In the genomic region with DNA sequence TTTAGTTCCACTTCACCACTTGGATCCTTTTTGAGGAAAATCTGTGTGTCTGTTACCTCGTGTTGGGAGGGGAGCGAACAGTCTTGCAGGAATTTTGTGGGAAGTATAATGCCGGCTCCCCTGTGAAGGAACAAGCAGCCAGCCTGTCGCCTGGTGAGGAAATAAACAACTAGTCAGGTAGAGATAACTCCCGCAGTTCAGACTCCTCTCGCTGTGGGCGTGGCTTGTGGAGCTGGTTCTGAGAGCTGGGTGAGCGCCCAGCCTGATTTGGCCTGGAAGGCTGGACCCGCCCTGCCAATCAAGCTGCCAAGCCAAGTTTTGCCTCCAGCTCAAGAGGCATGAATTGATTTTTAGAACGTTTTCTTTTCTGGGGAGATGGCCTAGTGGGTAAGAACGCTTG, we compare ENCODE assay signal across 8 mouse cellular contexts. TPM values are rescaled to one million over a fixed set of nuclear protein-coding genes. Genes with fewer than 3 reads are reported as not detected.
DNase-seq lines count a peak whose midpoint lies in the region; ATAC-seq lines count a peak whose summit lies in the region.

No protein-coding gene starts in this region.

- no peaks in the 10 kb centered on the region for H3K9me3 ChIP-seq in erythroblast, embryonic 14.5 days (ENCODE audit: control insufficient read depth, low read length)
- no peaks in the 10 kb centered on the region for H3K9me3 ChIP-seq in embryonic facial prominence, embryonic 14.5 days (ENCODE audit: control insufficient read depth, low read length)
- no peaks in the 10 kb centered on the region for H3K9me3 ChIP-seq in heart, embryonic 10.5 days
- no peaks in the 10 kb centered on the region for H3K9me3 ChIP-seq in limb, embryonic 13.5 days
- no peaks in the 10 kb centered on the region for H3K9me3 ChIP-seq in midbrain, embryonic 12.5 days
- no peaks in the 10 kb centered on the region for H3K9me3 ChIP-seq in stomach, embryonic 15.5 days

- DNase-seq in embryonic facial prominence, embryonic 14.5 days (ENCODE audit: low spot score) = peak; percentile 88
- DNase-seq in heart, embryonic 10.5 days (ENCODE audit: low spot score) = no peak
- peak; percentile 89 for DNase-seq in kidney, adult 9 months

- H3K4me3 ChIP-seq in erythroblast, embryonic 14.5 days (replicated peaks) = peak overlapping the region; percentile 4
- H3K4me3 ChIP-seq in embryonic facial prominence, embryonic 14.5 days (ENCODE audit: low read depth, low read length) = peak overlapping the region; percentile 55
- peak overlapping the region; percentile 60 for H3K4me3 ChIP-seq in heart, embryonic 10.5 days
- H3K4me3 ChIP-seq in limb, embryonic 13.5 days = peak overlapping the region; percentile 61
- H3K4me3 ChIP-seq in midbrain, embryonic 12.5 days = peak overlapping the region; percentile 64
- H3K4me3 ChIP-seq in stomach, embryonic 15.5 days (replicated peaks) = peak overlapping the region; percentile 45

- peak overlapping the region; percentile 99 for H3K4me2 ChIP-seq in embryonic facial prominence, embryonic 14.5 days (ENCODE audit: low read depth, low read length)
- H3K4me2 ChIP-seq in limb, embryonic 13.5 days (replicated peaks) = peak overlapping the region; percentile 97
- peak overlapping the region; percentile 100 for H3K4me2 ChIP-seq in midbrain, embryonic 12.5 days (replicated peaks)
- H3K4me2 ChIP-seq in stomach, embryonic 15.5 days = peak overlapping the region; percentile 95

- no peaks in the 10 kb centered on the region for H3K4me1 ChIP-seq in erythroblast, embryonic 14.5 days (ENCODE audit: control insufficient read depth)
- no peaks in the 10 kb centered on the region for H3K4me1 ChIP-seq in embryonic facial prominence, embryonic 14.5 days (ENCODE audit: control insufficient read depth, insufficient read depth, low read length)
- peaks cover 13% of the 10 kb centered on the region for H3K4me1 ChIP-seq in heart, embryonic 10.5 days
- peaks cover 31% of the 10 kb centered on the region for H3K4me1 ChIP-seq in limb, embryonic 13.5 days
- peaks cover 17% of the 10 kb centered on the region for H3K4me1 ChIP-seq in midbrain, embryonic 12.5 days
- 0 out of 2 replicates have a peak, but pooled peaks cover 3% of the 10 kb centered on the region for H3K4me1 ChIP-seq in stomach, embryonic 15.5 days

- peaks cover 27% of the 10 kb centered on the region for H3K27me3 ChIP-seq in erythroblast, embryonic 14.5 days (ENCODE audit: control insufficient read depth)
- peaks cover 32% of the 10 kb centered on the region for H3K27me3 ChIP-seq in embryonic facial prominence, embryonic 14.5 days (replicated peaks; ENCODE audit: control insufficient read depth, insufficient read depth, low read length)
- H3K27me3 ChIP-seq in heart, embryonic 10.5 days (ENCODE audit: insufficient read depth, poor library complexity, severe bottlenecking) = peaks cover 28% of the 10 kb centered on the region
- peaks cover 50% of the 10 kb centered on the region for H3K27me3 ChIP-seq in limb, embryonic 13.5 days
- H3K27me3 ChIP-seq in midbrain, embryonic 12.5 days = peaks cover 34% of the 10 kb centered on the region
- peaks cover 16% of the 10 kb centered on the region for H3K27me3 ChIP-seq in stomach, embryonic 15.5 days (replicated peaks)

- H3K9ac ChIP-seq in embryonic facial prominence, embryonic 14.5 days (ENCODE audit: low read depth, low read length) = peak overlapping the region; percentile 58
- peak overlapping the region; percentile 72 for H3K9ac ChIP-seq in limb, embryonic 13.5 days
- H3K9ac ChIP-seq in midbrain, embryonic 12.5 days (replicated peaks) = peak overlapping the region; percentile 69; the same call in 1 of the 2 replicates
- no peak overlapping the region for H3K9ac ChIP-seq in stomach, embryonic 15.5 days

- 2% methylated on average over 11 of the region's 11 CpGs for WGBS in embryonic facial prominence, embryonic 14.5 days
- WGBS in heart, embryonic 10.5 days = 1% methylated on average over 11 of the region's 11 CpGs
- WGBS in limb, embryonic 13.5 days = under 1% methylated on average over 11 of the region's 11 CpGs
- under 1% methylated on average over 11 of the region's 11 CpGs for WGBS in midbrain, embryonic 12.5 days
- WGBS in stomach, embryonic 15.5 days = under 1% methylated on average over 11 of the region's 11 CpGs

- no peak overlapping the region; the same call in 1 of the 2 replicates for H3K27ac ChIP-seq in embryonic facial prominence, embryonic 14.5 days (replicated peaks; ENCODE audit: low read depth, low read length)
- peak overlapping the region; percentile 8; the same call in 1 of the 2 replicates for H3K27ac ChIP-seq in heart, embryonic 10.5 days
- no peak overlapping the region for H3K27ac ChIP-seq in limb, embryonic 13.5 days
- no peak overlapping the region for H3K27ac ChIP-seq in midbrain, embryonic 12.5 days (replicated peaks)
- H3K27ac ChIP-seq in stomach, embryonic 15.5 days = no peak overlapping the region

- no peak for ATAC-seq in erythroblast, adult 5-6 weeks (replicated peaks; ENCODE audit: low FRiP score, poor library complexity, severe bottlenecking)
- peak; percentile 77 for ATAC-seq in embryonic facial prominence, embryonic 14.5 days (ENCODE audit: low read depth)
- peak; percentile 60 for ATAC-seq in limb, embryonic 13.5 days (ENCODE audit: low FRiP score, low read depth)
- ATAC-seq in midbrain, embryonic 12.5 days (ENCODE audit: low FRiP score, low read depth) = peak; percentile 50; the same call in 1 of the 2 replicates
- ATAC-seq in stomach, embryonic 15.5 days (ENCODE audit: insufficient read depth, low FRiP score, low read depth) = peak; percentile 85

- H3K36me3 ChIP-seq in erythroblast, embryonic 14.5 days (ENCODE audit: control insufficient read depth) = no peaks in the 10 kb centered on the region
- H3K36me3 ChIP-seq in embryonic facial prominence, embryonic 14.5 days (ENCODE audit: control insufficient read depth, insufficient read depth, low read length) = no peaks in the 10 kb centered on the region
- no peaks in the 10 kb centered on the region for H3K36me3 ChIP-seq in heart, embryonic 10.5 days
- H3K36me3 ChIP-seq in limb, embryonic 13.5 days = no peaks in the 10 kb centered on the region
- H3K36me3 ChIP-seq in midbrain, embryonic 12.5 days = no peaks in the 10 kb centered on the region
- no peaks in the 10 kb centered on the region for H3K36me3 ChIP-seq in stomach, embryonic 15.5 days

RNA-seq across cellular contexts. Expression of gene Tnfaip8l3, which starts 0.6 kb away (rescaled TPM):
- not detected in 2 replicates for polyA plus RNA-seq in erythroblast, embryonic 14.5 days (2012)
- not detected in 2 replicates for total RNA-seq in erythroblast, adult 5-6 weeks (2015; ENCODE audit: low replicate concordance)
- not detected in 2 replicates for total RNA-seq in erythroblast, adult 5-6 weeks (2017; ENCODE audit: low replicate concordance)
- polyA plus RNA-seq in embryonic facial prominence, embryonic 14.5 days (2014; fragmentation: Nextera tagmentation; extraction: Ambion mirVana) = 0.93 and 1.1 TPM in 2 replicates
- 0.03 and 0.05 TPM in 2 replicates for polyA plus RNA-seq in heart, embryonic 10.5 days (2016; fragmentation: Nextera tagmentation; extraction: Ambion mirVana)
- polyA plus RNA-seq in limb, embryonic 13.5 days (2015; fragmentation: Nextera tagmentation; extraction: Ambion mirVana) = 0.66 and 0.93 TPM in 2 replicates
- polyA plus RNA-seq in midbrain, embryonic 12.5 days (2016; fragmentation: Nextera tagmentation; extraction: Ambion mirVana) = 0.08 and 0.15 TPM in 2 replicates
- polyA plus RNA-seq in stomach, embryonic 15.5 days (2015; fragmentation: Nextera tagmentation; extraction: Ambion mirVana) = 0.21 and 0.35 TPM in 2 replicates

Comparison
In these comparisons a context has a peak if more than half of its experiments do, and no peak if none do; other contexts are left out.
1. H3K4me3 ChIP-seq: peak in every context shown above with its lines; median percentile 64 in midbrain, embryonic 12.5 days; 61 in limb, embryonic 13.5 days; 60 in heart, embryonic 10.5 days; 55 in embryonic facial prominence, embryonic 14.5 days; 45 in stomach, embryonic 15.5 days; 4 in erythroblast, embryonic 14.5 days.